Mouse (Mus musculus) myocyte (in vitro differentiated cells): ENCODE results near the gene Zc2hc1b.

Experiments used
- CEBPB ChIP-seq: IDR thresholded peaks from 2 replicates; pipeline ENCODE4 v1.6.1; 2011; ENCODE audit warnings: mild to moderate bottlenecking, moderate library complexity; ENCODE audit not compliant: poor library complexity, insufficient read depth, severe bottlenecking
- E2F4 ChIP-seq: IDR thresholded peaks from one replicate; pipeline ENCODE4 v1.6.1; 2011; ENCODE audit warnings: mild to moderate bottlenecking, control low read depth, moderate library complexity; ENCODE audit not compliant: insufficient read depth
- MAX ChIP-seq: IDR thresholded peaks from one replicate; pipeline ENCODE4 v1.6.1; 2011; ENCODE audit warnings: low read depth, mild to moderate bottlenecking, control low read depth
- MYOD1 ChIP-seq, 3 experiments: IDR thresholded peaks; one replicate each; pipeline ENCODE4 v1.6.1; 2011; ENCODE audit warnings: control low read depth in 2 of 3, low read depth in 2 of 3, mild to moderate bottlenecking in 2 of 3, moderate library complexity in 1 of 3; ENCODE audit not compliant: insufficient read length in 2 of 3, control insufficient read depth in 1 of 3
- MYOG ChIP-seq, 3 experiments: IDR thresholded peaks; one replicate each; pipeline ENCODE4 v1.6.1; 2011; ENCODE audit warnings: control low read depth in 2 of 3, low read depth in 2 of 3, mild to moderate bottlenecking in 2 of 3; ENCODE audit not compliant: insufficient read length in 2 of 3, control insufficient read depth in 1 of 3, insufficient read depth in 1 of 3
- POLR2A ChIP-seq: IDR thresholded peaks from one replicate; pipeline ENCODE4 v1.6.1; 2011; ENCODE audit warnings: low read depth, mild to moderate bottlenecking, control low read depth, moderate library complexity; ENCODE audit not compliant: insufficient read length
- POLR2AphosphoS2 ChIP-seq: IDR thresholded peaks from one replicate; pipeline ENCODE4 v1.6.1; 2011; ENCODE audit warnings: low read depth, control low read depth; ENCODE audit not compliant: insufficient read length
- REST ChIP-seq: IDR thresholded peaks from one replicate; pipeline ENCODE4 v1.6.1; 2011; ENCODE audit warnings: mild to moderate bottlenecking, control low read depth, moderate library complexity; ENCODE audit not compliant: insufficient read depth, insufficient read length
- SRF ChIP-seq: IDR thresholded peaks from one replicate; pipeline ENCODE4 v1.6.1; 2011; ENCODE audit warnings: low read depth; ENCODE audit not compliant: control insufficient read depth, insufficient read length
- TCF12 ChIP-seq: IDR thresholded peaks from one replicate; pipeline ENCODE4 v1.6.1; 2011; ENCODE audit warnings: mild to moderate bottlenecking, control low read depth; ENCODE audit not compliant: poor library complexity, insufficient read depth, severe bottlenecking
- TCF3 ChIP-seq: IDR thresholded peaks from one replicate; pipeline ENCODE4 v1.6.1; 2011; ENCODE audit warnings: low read depth, control low read depth; ENCODE audit not compliant: insufficient read length
- USF1 ChIP-seq: IDR thresholded peaks from one replicate; pipeline ENCODE4 v1.6.1; 2011; ENCODE audit warnings: low read depth, mild to moderate bottlenecking, control low read depth, moderate library complexity

GRCm38 (mm10) chr10:13170739-13171448 lies 6.9 kb downstream of the Zc2hc1b start:
- TF ChIP-seq MYOD1 (IDR thresholded peaks at IDR 0.05; ENCODE audit: control insufficient read depth in 1 of 3, insufficient read length in 2 of 3, low read depth in 2 of 3) (no peak), POLR2AphosphoS2 (no peak), MYOG (IDR thresholded peaks at IDR 0.05; ENCODE audit: control insufficient read depth in 1 of 3, insufficient read depth in 1 of 3, insufficient read length in 2 of 3, low read depth in 2 of 3) (no peak), USF1 (no peak), POLR2A (no peak), E2F4 (no peak), MAX (no peak), TCF12 (no peak), CEBPB (no peak), REST (no peak), SRF (no peak), TCF3 (no peak)
